Mouse (Mus musculus): ENCODE measurements at regions not wholly inside any gene's neighbourhood (a gene's known extent, or its start where the extent isn't known, plus 50 kb on each side); places are given as distances from the start of the nearest gene placed in this dataset.

- Histone ChIP-seq H3K4me2 (replicated peaks; ENCODE audit: low read depth, low read length) (peak overlapping the region; percentile 89), H3K4me3 (ENCODE audit: low read depth, low read length) (peak overlapping the region; percentile 84), H3K9me3 (ENCODE audit: control insufficient read depth, low read length) (no peaks in the 10 kb centered on the region), H3K27ac (ENCODE audit: low read depth, low read length) (peak overlapping the region; percentile 94), H3K36me3 (ENCODE audit: control insufficient read depth, insufficient read depth, low read length) (no peaks in the 10 kb centered on the region), H3K4me1 (replicated peaks; ENCODE audit: control insufficient read depth, insufficient read depth, low read length) (peaks cover 6% of the 10 kb centered on the region), H3K9ac (ENCODE audit: low read depth, low read length) (peak overlapping the region; percentile 92), H3K27me3 (ENCODE audit: control insufficient read depth, insufficient read depth, low read length) (no peaks in the 10 kb centered on the region)
- peak; percentile 29 for ATAC-seq (ENCODE audit: low FRiP score)
- 20% methylated on average over 31 of the region's 31 CpGs for WGBS
- DNase-seq (ENCODE audit: low spot score): peak; percentile 56
Observed at GRCm38 (mm10) chr4:101356954-101357891, 61.9 kb upstream of the Ak4 start.

- DNase-seq (ENCODE audit: low spot score): peak; percentile 85
- no peaks in the 10 kb centered on the region for H3K27me3 ChIP-seq (ENCODE audit: control insufficient read depth, insufficient read depth, low read length)
- H3K27ac ChIP-seq (ENCODE audit: low read depth, low read length): peak overlapping the region; percentile 94
- ATAC-seq (ENCODE audit: low FRiP score): peak; percentile 89
- H3K4me1 ChIP-seq (replicated peaks; ENCODE audit: control insufficient read depth, insufficient read depth, low read length): peaks cover 6% of the 10 kb centered on the region
- H3K36me3 ChIP-seq (ENCODE audit: control insufficient read depth, insufficient read depth, low read length): no peaks in the 10 kb centered on the region
- H3K9ac ChIP-seq (ENCODE audit: low read depth, low read length): peak overlapping the region; percentile 92
- WGBS: under 1% methylated on average over 61 of the region's 107 CpGs
- H3K9me3 ChIP-seq (ENCODE audit: control insufficient read depth, low read length): no peaks in the 10 kb centered on the region
- H3K4me3 ChIP-seq (ENCODE audit: low read depth, low read length): peak overlapping the region; percentile 84
- H3K4me2 ChIP-seq (replicated peaks; ENCODE audit: low read depth, low read length): peak overlapping the region; percentile 89
Observed at GRCm38 (mm10) chr4:101356093-101356953, 62.8 kb upstream of the Ak4 start.

- Histone ChIP-seq H3K36me3 (ENCODE audit: control insufficient read depth, insufficient read depth, low read length) (no peaks in the 10 kb centered on the region), H3K9ac (ENCODE audit: low read depth, low read length) (peak overlapping the region; percentile 92), H3K9me3 (ENCODE audit: control insufficient read depth, low read length) (no peaks in the 10 kb centered on the region), H3K27ac (ENCODE audit: low read depth, low read length) (peak overlapping the region; percentile 94), H3K4me1 (replicated peaks; ENCODE audit: control insufficient read depth, insufficient read depth, low read length) (peaks cover 6% of the 10 kb centered on the region), H3K4me3 (ENCODE audit: low read depth, low read length) (peak overlapping the region; percentile 84), H3K4me2 (replicated peaks; ENCODE audit: low read depth, low read length) (peak overlapping the region; percentile 89), H3K27me3 (ENCODE audit: control insufficient read depth, insufficient read depth, low read length) (no peaks in the 10 kb centered on the region)
- under 1% methylated on average over 31 of the region's 31 CpGs for WGBS
- ATAC-seq (ENCODE audit: low FRiP score): peak; percentile 5; the same call in 1 of the 2 replicates
- peak; percentile 46 for DNase-seq (ENCODE audit: low spot score)
Observed at GRCm38 (mm10) chr4:101355431-101356092, 63.5 kb upstream of the Ak4 start.

GRCm38 (mm10) chr4:101354951-101355350, 64.1 kb upstream of the Ak4 start:
- WGBS: 11% methylated on average over 7 of the region's 7 CpGs
- no peak for ATAC-seq (ENCODE audit: low FRiP score)
- Histone ChIP-seq H3K27me3 (ENCODE audit: control insufficient read depth, insufficient read depth, low read length) (no peaks in the 10 kb centered on the region), H3K4me1 (replicated peaks; ENCODE audit: control insufficient read depth, insufficient read depth, low read length) (peaks cover 6% of the 10 kb centered on the region), H3K4me2 (replicated peaks; ENCODE audit: low read depth, low read length) (peak overlapping the region; percentile 89), H3K4me3 (ENCODE audit: low read depth, low read length) (peak overlapping the region; percentile 84), H3K9me3 (ENCODE audit: control insufficient read depth, low read length) (no peaks in the 10 kb centered on the region), H3K9ac (ENCODE audit: low read depth, low read length) (peak overlapping the region; percentile 92; the same call in 1 of the 2 replicates), H3K27ac (ENCODE audit: low read depth, low read length) (no peak overlapping the region), H3K36me3 (ENCODE audit: control insufficient read depth, insufficient read depth, low read length) (no peaks in the 10 kb centered on the region)
- DNase-seq (ENCODE audit: low spot score): peak; percentile 15

- no peaks in the 10 kb centered on the region for H3K9me3 ChIP-seq (ENCODE audit: control insufficient read depth, low read length)
- H3K36me3 ChIP-seq (ENCODE audit: control insufficient read depth, insufficient read depth, low read length): no peaks in the 10 kb centered on the region
- no peak overlapping the region for H3K9ac ChIP-seq (ENCODE audit: low read depth, low read length)
- no peaks in the 10 kb centered on the region for H3K27me3 ChIP-seq (ENCODE audit: control insufficient read depth, insufficient read depth, low read length)
- H3K4me1 ChIP-seq (replicated peaks; ENCODE audit: control insufficient read depth, insufficient read depth, low read length): peaks cover 6% of the 10 kb centered on the region
- H3K27ac ChIP-seq (ENCODE audit: low read depth, low read length): no peak overlapping the region
- DNase-seq (ENCODE audit: low spot score): no peak
- ATAC-seq (ENCODE audit: low FRiP score): no peak
- H3K4me3 ChIP-seq (ENCODE audit: low read depth, low read length): peak overlapping the region; percentile 84
- peak overlapping the region; percentile 89 for H3K4me2 ChIP-seq (replicated peaks; ENCODE audit: low read depth, low read length)
- 50% methylated on average over 7 of the region's 7 CpGs for WGBS
Observed at GRCm38 (mm10) chr4:101354086-101354855, 64.8 kb upstream of the Ak4 start.

- no peaks in the 10 kb centered on the region for H3K9me3 ChIP-seq (ENCODE audit: control insufficient read depth, low read length)
- no peak overlapping the region for H3K27ac ChIP-seq (ENCODE audit: low read depth, low read length)
- no peak overlapping the region for H3K4me2 ChIP-seq (replicated peaks; ENCODE audit: low read depth, low read length)
- no peak overlapping the region for H3K4me3 ChIP-seq (ENCODE audit: low read depth, low read length)
- ATAC-seq (ENCODE audit: low FRiP score) (no peak), DNase-seq (ENCODE audit: low spot score) (no peak)
- H3K27me3 ChIP-seq (ENCODE audit: control insufficient read depth, insufficient read depth, low read length): no peaks in the 10 kb centered on the region
- no peaks in the 10 kb centered on the region for H3K36me3 ChIP-seq (ENCODE audit: control insufficient read depth, insufficient read depth, low read length)
- 86% methylated on average over 4 of the region's 4 CpGs for WGBS
- H3K9ac ChIP-seq (ENCODE audit: low read depth, low read length): no peak overlapping the region
- H3K4me1 ChIP-seq (replicated peaks; ENCODE audit: control insufficient read depth, insufficient read depth, low read length): peaks cover 3% of the 10 kb centered on the region
Observed at GRCm38 (mm10) chr4:101352178-101352577, 66.9 kb upstream of the Ak4 start.

- Histone ChIP-seq H3K27me3 (ENCODE audit: control insufficient read depth, insufficient read depth, low read length) (no peaks in the 10 kb centered on the region), H3K9ac (ENCODE audit: low read depth, low read length) (no peak overlapping the region), H3K36me3 (ENCODE audit: control insufficient read depth, insufficient read depth, low read length) (no peaks in the 10 kb centered on the region; the same call in 1 of the 2 replicates), H3K4me1 (replicated peaks; ENCODE audit: control insufficient read depth, insufficient read depth, low read length) (peaks cover 3% of the 10 kb centered on the region), H3K4me2 (replicated peaks; ENCODE audit: low read depth, low read length) (no peak overlapping the region), H3K4me3 (ENCODE audit: low read depth, low read length) (no peak overlapping the region), H3K27ac (ENCODE audit: low read depth, low read length) (no peak overlapping the region), H3K9me3 (ENCODE audit: control insufficient read depth, low read length) (no peaks in the 10 kb centered on the region)
- ATAC-seq (ENCODE audit: low FRiP score) (no peak), DNase-seq (ENCODE audit: low spot score) (no peak)
- 90% methylated on average over 3 of the region's 3 CpGs for WGBS
Observed at GRCm38 (mm10) chr4:101351716-101352115, 67.4 kb upstream of the Ak4 start.

GRCm38 (mm10) chr4:101350656-101351055, 68.4 kb upstream of the Ak4 start:
- no peak for ATAC-seq (ENCODE audit: low FRiP score)
- Histone ChIP-seq H3K9ac (ENCODE audit: low read depth, low read length) (no peak overlapping the region), H3K27ac (ENCODE audit: low read depth, low read length) (no peak overlapping the region), H3K4me2 (replicated peaks; ENCODE audit: low read depth, low read length) (no peak overlapping the region), H3K36me3 (ENCODE audit: control insufficient read depth, insufficient read depth, low read length) (peaks cover 2% of the 10 kb centered on the region; the same call in 1 of the 2 replicates), H3K4me1 (replicated peaks; ENCODE audit: control insufficient read depth, insufficient read depth, low read length) (peaks cover 3% of the 10 kb centered on the region), H3K4me3 (ENCODE audit: low read depth, low read length) (no peak overlapping the region), H3K9me3 (ENCODE audit: control insufficient read depth, low read length) (no peaks in the 10 kb centered on the region), H3K27me3 (ENCODE audit: control insufficient read depth, insufficient read depth, low read length) (no peaks in the 10 kb centered on the region)
- DNase-seq (ENCODE audit: low spot score): no peak
- 87% methylated on average over 8 of the region's 8 CpGs for WGBS
